Mouse (Mus musculus) liver, adult 2 months (tissue): ENCODE data around the gene Vmn1r44. TPM values are rescaled to one million over a fixed set of nuclear protein-coding genes. Genes with fewer than 3 reads are reported as not detected.
"Not testable (repeated sequence)": the region's sequence is repeated elsewhere in the genome, so short reads cannot be mapped to it uniquely, and the experiment has no call there.

Experiments used
- DNase-seq: peaks from one replicate; pipeline ENCODE4 v3.0.0-alpha.2; 2011; ENCODE audit warnings: low read depth, low spot score; ENCODE audit errors: extremely low read depth
- H3K27ac ChIP-seq: fragments of 200-500 bp; replicated peaks from 2 replicates; pipeline ENCODE4 v1.5.1; 2012; ENCODE audit warnings: low read depth, mild to moderate bottlenecking, control low read depth, inconsistent platforms, low read length; ENCODE audit not compliant: insufficient read depth
- H3K27me3 ChIP-seq: fragments of 200-500 bp; 2 replicates; pipeline ENCODE4 v1.6.1; 2012; ENCODE audit warnings: mild to moderate bottlenecking, moderate library complexity, low read length, inconsistent platforms; ENCODE audit not compliant: control insufficient read depth, insufficient read depth
- H3K36me3 ChIP-seq: fragments of 200-500 bp; 2 replicates; pipeline ENCODE4 v1.6.1; 2012; ENCODE audit warnings: low read length, inconsistent platforms; ENCODE audit not compliant: control insufficient read depth, insufficient read depth
- H3K4me1 ChIP-seq: fragments of 200-500 bp; 2 replicates; pipeline ENCODE4 v1.6.1; 2011; ENCODE audit warnings: low read length; ENCODE audit not compliant: control insufficient read depth, insufficient read depth
- H3K4me3 ChIP-seq: fragments of 200-500 bp; 2 replicates; pipeline ENCODE4 v1.5.1; 2011; ENCODE audit warnings: low read depth, mild to moderate bottlenecking, control low read depth, low read length, moderate library complexity; ENCODE audit not compliant: insufficient read depth
- H3K79me2 ChIP-seq: fragments of 200-500 bp; 2 replicates; pipeline ENCODE4 v1.6.1; 2012; ENCODE audit warnings: inconsistent platforms, mild to moderate bottlenecking, low read length, moderate library complexity; ENCODE audit not compliant: control insufficient read depth, insufficient read depth
- H3K9ac ChIP-seq: fragments of 200-500 bp; 2 replicates; pipeline ENCODE4 v1.6.1; 2012; ENCODE audit warnings: low read depth, mild to moderate bottlenecking, control low read depth, inconsistent platforms, low read length
- CTCF ChIP-seq: fragments of 200-500 bp; IDR thresholded peaks from 2 replicates; pipeline ENCODE4 v1.5.1; 2011; ENCODE audit warnings: low read depth, low read length, control low read depth
- POLR2A ChIP-seq: fragments of 200-500 bp; IDR thresholded peaks from 2 replicates; pipeline ENCODE4 v1.6.1; 2011; ENCODE audit warnings: low read length, control low read depth; ENCODE audit not compliant: insufficient read depth; ENCODE audit errors: extremely low read depth
- WGBS: fragments of 180-500 bp; shearing (Covaris S2); methylation state at CpG from one replicate; pipeline ENCODE4 v1.1.7; 2018; 5-methylcytosine and 5-hydroxymethylcytosine counted together
- polyA plus RNA-seq: library from polyadenylated mRNA; depleted of rRNA; stranded (reverse); fragments of >200 nt; gene quantifications from 2 replicates; pipeline ENCODE4 v1.2.3, GENCODE M21; 2012; rRNA removed
- total RNA-seq: library from RNA; depleted of rRNA; stranded (reverse); fragments of >200 nt; gene quantifications from 2 replicates; pipeline ENCODE4 v1.2.3, GENCODE M21; 2014; rRNA removed

Gene Vmn1r44
- total RNA-seq (not detected in 2 replicates), polyA plus RNA-seq (not detected in 2 replicates)

DNA sequence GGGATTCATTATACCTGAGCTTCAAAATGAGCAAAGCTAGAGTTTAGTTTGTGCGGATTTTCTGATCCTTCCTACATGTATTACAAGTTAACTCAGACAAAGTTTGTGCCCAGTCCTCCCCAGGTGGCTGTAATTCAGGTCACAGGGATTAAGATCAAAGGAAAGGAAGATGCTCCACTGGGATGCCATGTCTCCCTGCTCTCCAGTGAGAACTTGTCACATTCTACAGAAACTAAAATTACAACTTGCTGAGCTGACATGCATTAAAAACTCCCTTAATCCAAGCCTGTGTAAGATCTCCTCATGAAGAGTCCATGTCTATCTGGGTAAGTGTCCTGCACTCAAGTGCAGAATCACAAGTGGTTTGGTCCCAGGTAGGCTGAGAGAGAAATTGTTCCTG is at the start of gene Vmn1r44:
TSS of gene Vmn1r44 (plus strand) at position 301 of the 400 bp plus-strand sequence.
- H3K79me2 ChIP-seq: no peaks in the 10 kb centered on the region
- TF ChIP-seq POLR2A (no peak), CTCF (no peak)
- H3K4me3 ChIP-seq: no peak within 1 kb of the TSS
- no peaks in the 10 kb centered on the region for H3K36me3 ChIP-seq
- DNase-seq: no peak
- WGBS: 73% methylated on average over 1 of the region's 1 CpGs
- no peaks in the 10 kb centered on the region for H3K4me1 ChIP-seq
- no peak within 1 kb of the TSS for H3K27ac ChIP-seq
- H3K9ac ChIP-seq: no peak within 1 kb of the TSS
- no peaks in the 10 kb centered on the region for H3K27me3 ChIP-seq

DNA sequence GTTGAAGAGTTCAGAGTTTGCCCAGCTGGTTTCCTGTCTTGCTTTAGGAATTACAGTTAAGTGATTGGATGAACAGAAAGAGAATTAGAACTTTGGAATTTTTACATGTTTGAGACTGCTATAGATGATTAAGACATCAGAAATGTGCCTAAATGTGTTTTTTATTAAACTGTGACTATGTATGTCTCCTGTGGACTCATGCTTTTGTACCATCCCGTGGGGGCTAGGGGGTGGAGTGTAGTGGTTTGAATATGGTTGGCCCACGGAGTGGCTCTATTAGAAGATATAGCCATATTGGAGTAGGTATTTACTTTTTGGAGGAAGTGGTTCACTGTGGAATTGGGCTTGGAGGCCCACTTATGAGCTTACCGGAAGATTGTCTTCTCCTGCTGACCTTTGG is 25.9 kb upstream of the Vmn1r44 start:
- DNase-seq: no peak
- TF ChIP-seq POLR2A (no peak), CTCF (no peak)
- WGBS: 81% methylated on average over 3 of the region's 3 CpGs

DNA sequence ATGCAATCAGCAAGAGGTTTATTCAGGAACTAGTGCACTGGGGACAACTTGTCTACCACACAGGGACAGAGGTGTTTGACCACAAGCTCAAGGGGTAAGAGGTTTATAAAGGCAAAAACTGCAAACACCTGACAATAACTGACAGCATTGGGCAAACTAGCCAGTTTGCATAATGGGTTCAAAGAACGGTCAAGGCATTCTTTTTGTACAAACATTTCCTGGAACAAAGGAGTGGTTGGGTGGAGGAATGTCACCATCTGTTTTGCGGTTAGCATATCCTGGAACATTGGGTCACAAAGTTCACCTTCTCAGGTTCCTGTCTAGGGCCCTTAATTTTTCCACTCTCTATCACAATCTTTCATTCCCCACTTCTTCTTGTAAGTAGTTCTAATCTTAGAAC is 23.6 kb upstream of the Vmn1r44 start:
- Histone ChIP-seq H3K27me3 (no peaks in the 10 kb centered on the region), H3K4me1 (no peaks in the 10 kb centered on the region), H3K4me3 (no peak overlapping the region), H3K9ac (no peak overlapping the region), H3K36me3 (no peaks in the 10 kb centered on the region), H3K79me2 (no peaks in the 10 kb centered on the region), H3K27ac (no peak overlapping the region)
- 32% methylated on average over 2 of the region's 2 CpGs for WGBS
- TF ChIP-seq CTCF (no peak), POLR2A (no peak)
- DNase-seq: peak; percentile 77

More for the DNA sequence above, 25.9 kb upstream of the Vmn1r44 start:
- H3K79me2 ChIP-seq: no peaks in the 10 kb centered on the region
- H3K4me3 ChIP-seq: no peak overlapping the region
- H3K9ac ChIP-seq: no peak overlapping the region
- H3K36me3 ChIP-seq: no peaks in the 10 kb centered on the region
- H3K27ac ChIP-seq: no peak overlapping the region
- H3K27me3 ChIP-seq: no peaks in the 10 kb centered on the region
- no peaks in the 10 kb centered on the region for H3K4me1 ChIP-seq

DNA sequence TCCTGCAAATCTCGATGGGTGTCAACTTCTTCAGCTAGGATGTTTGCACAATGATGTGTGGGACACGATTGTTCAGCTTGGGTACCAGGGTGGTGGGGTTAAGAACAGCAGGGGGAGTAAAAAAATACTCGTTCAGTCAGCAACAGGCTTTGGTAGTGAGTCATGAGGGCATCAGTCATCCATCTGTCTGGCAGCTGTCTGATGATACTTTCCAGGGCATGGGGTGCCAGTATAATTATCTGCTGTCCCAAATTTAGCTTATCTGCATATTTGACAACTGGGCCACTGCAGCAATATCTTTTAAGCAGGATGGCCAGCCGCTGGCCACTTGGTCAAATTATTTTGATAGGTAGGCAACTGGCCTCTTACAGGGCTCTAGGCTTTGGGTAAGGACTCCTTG is 19.7 kb upstream of the Vmn1r44 start:
- Histone ChIP-seq H3K27ac (no peak overlapping the region), H3K4me3 (no peak overlapping the region), H3K4me1 (no peaks in the 10 kb centered on the region), H3K36me3 (no peaks in the 10 kb centered on the region), H3K9ac (no peak overlapping the region), H3K27me3 (no peaks in the 10 kb centered on the region), H3K79me2 (no peaks in the 10 kb centered on the region)
- WGBS: 59% methylated on average over 4 of the region's 4 CpGs
- no peak for DNase-seq
- TF ChIP-seq CTCF (no peak), POLR2A (no peak)

DNA sequence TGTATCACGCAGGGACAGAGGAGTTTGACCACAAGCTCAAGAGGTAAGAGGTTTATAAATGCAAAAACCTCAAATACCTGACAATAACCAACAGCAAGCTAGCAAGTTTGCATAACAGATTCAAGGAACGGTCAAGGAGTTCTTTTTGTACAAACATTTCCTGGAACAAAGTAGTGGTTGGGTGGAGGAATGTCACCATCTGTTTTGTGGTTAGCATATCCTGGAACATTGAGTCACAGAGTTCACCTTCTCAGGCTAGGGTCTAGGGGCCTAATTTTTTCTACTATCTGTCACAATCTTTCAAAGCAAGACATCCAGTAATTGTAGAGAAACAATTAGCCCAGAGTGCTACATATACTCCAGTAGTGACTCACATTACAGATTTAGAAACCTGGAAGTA is 16.2 kb upstream of the Vmn1r44 start:
- H3K9ac ChIP-seq: no peak overlapping the region
- H3K27ac ChIP-seq: no peak overlapping the region
- no peaks in the 10 kb centered on the region for H3K27me3 ChIP-seq
- WGBS: 88% methylated on average over 2 of the region's 2 CpGs
- H3K36me3 ChIP-seq: no peaks in the 10 kb centered on the region
- no peak overlapping the region for H3K4me3 ChIP-seq
- H3K79me2 ChIP-seq: no peaks in the 10 kb centered on the region
- no peaks in the 10 kb centered on the region for H3K4me1 ChIP-seq
- TF ChIP-seq CTCF (no peak), POLR2A (no peak)
- no peak for DNase-seq

DNA sequence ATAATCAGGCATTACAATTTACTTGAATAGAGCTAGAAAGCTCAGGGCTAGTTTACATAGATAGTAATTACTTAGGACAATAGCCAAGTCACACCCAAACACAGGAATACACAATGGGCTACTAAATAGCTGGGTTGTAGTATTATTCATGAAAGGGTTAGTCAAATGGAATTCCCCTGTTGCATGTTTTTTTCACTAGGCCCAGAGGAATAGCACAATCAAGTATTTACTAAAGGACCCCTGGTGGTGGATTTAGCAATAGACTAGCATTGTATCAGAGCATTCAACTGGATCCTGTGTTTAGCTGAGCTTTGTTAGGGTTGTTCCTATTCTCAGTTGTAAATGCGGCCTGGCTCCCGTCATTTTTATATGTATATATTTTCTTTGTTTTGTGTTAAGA is 15.5 kb upstream of the Vmn1r44 start:
- H3K79me2 ChIP-seq: no peaks in the 10 kb centered on the region
- 94% methylated on average over 2 of the region's 2 CpGs for WGBS
- H3K4me3 ChIP-seq: no peak overlapping the region
- no peaks in the 10 kb centered on the region for H3K27me3 ChIP-seq
- H3K27ac ChIP-seq: no peak overlapping the region
- no peak for DNase-seq
- no peak overlapping the region for H3K9ac ChIP-seq
- no peaks in the 10 kb centered on the region for H3K36me3 ChIP-seq
- H3K4me1 ChIP-seq: no peaks in the 10 kb centered on the region
- no peak for TF ChIP-seq POLR2A
- TF ChIP-seq CTCF: no peak

DNA sequence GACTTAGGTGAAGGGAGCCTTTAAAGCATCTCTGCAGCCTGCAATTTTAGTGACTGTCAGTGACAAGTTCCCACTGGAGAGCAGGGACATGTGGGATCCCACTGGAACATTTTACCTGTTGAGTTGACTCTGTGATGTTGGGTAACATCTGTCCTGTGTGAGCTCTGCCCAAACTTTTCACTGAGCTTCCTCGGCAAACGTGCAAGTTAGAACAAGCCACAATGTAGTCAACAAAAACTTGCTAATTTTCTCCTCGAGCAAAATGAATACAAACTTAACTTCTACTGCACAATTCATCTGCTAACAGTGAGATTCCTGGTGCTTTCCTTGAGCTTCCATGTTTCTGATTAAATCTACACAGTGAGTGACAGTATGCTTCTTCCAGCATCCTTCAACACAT is 7.1 kb upstream of the Vmn1r44 start, which contains the start of the genes Vmn1r42 and Vmn1r43:
TSS of gene Vmn1r42 (minus strand) at position 101 of the 400 bp plus-strand sequence.
TSS of gene Vmn1r43 (minus strand) at position 101 of the 400 bp plus-strand sequence.
- DNase-seq, H3K27me3 ChIP-seq, H3K9ac ChIP-seq, H3K4me3 ChIP-seq, H3K79me2 ChIP-seq, H3K36me3 ChIP-seq, H3K27ac ChIP-seq, H3K4me1 ChIP-seq: not testable (repeated sequence)
- 81% methylated on average over 3 of the region's 3 CpGs for WGBS
